Mouse (Mus musculus): Measurements from ENCODE around the gene Nckap5. TPM values are rescaled to one million over a fixed set of nuclear protein-coding genes. Genes with fewer than 3 reads are reported as not detected.

Nckap5 gene
- total and polyA plus RNA-seq, 2 experiments, result 0.37 to 0.70 TPM

DNA sequence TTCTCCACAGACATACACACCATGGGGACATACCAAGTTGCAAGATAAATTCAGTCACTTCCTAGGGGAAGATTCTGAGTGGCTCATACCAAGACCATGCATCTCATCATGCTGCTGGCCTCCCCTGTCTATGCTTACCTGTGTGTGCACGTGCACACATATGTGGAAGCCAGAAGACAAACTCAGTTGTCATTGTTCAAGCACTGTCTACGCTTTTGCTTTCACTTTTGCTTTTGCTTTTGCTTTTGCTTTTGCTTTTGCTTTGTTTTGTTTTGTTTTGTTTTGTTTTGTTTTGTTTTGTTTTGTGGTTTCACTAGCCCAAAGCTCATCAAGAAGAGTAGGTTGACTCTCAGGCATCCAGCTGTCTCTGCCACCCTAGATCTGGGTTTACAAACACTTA is 67.4 kb downstream of the Nckap5 start:
- Histone ChIP-seq H3K4me3 (ENCODE audit: insufficient read depth, low read depth, low read length) (no peak overlapping the region), H3K4me1 (ENCODE audit: control insufficient read depth, insufficient read depth, low read length) (no peaks in the 10 kb centered on the region), H3K27me3 (ENCODE audit: control insufficient read depth, insufficient read depth, low read length) (no peaks in the 10 kb centered on the region), H3K27ac (replicated peaks; ENCODE audit: insufficient read depth, low read depth, low read length) (no peak overlapping the region), H3K36me3 (ENCODE audit: control insufficient read depth, insufficient read depth, low read length) (no peaks in the 10 kb centered on the region), H3K79me2 (ENCODE audit: control insufficient read depth, insufficient read depth, low read length) (no peaks in the 10 kb centered on the region), H3K9ac (ENCODE audit: low read depth, low read length) (no peak overlapping the region)
- peak; percentile 1 for DNase-seq (ENCODE audit: extremely low read depth, low read depth, low spot score)
- 77% methylated on average over 2 of the region's 2 CpGs for WGBS
- TF ChIP-seq CTCF (IDR thresholded peaks at IDR 0.05; ENCODE audit: low read depth, low read length), result no peak
- no peak for TF ChIP-seq POLR2A (IDR thresholded peaks at IDR 0.05; ENCODE audit: extremely low read depth, insufficient read depth, low read length)

DNA sequence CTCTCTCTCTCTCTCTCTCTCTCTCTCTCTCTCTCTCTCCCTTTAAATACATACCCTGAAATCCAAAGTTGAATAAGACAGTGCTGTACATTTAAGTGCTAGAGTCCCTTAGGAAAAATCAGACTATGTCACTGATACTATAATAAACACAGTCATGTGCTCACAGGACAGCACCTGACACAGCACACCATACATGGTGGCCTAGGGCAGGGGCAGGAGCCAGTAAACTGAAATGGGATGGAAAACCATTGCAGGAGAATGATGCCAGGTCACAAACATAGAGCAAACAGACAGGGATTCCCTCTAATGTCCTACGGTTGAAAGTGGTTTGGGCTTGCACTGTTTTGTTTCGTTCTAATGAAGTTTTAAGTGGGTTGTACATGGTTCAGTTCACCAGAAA is 70.2 kb downstream of the Nckap5 start:
- Histone ChIP-seq H3K27ac (replicated peaks; ENCODE audit: insufficient read depth, low read depth, low read length) (no peak overlapping the region), H3K9ac (ENCODE audit: low read depth, low read length) (no peak overlapping the region), H3K4me3 (ENCODE audit: insufficient read depth, low read depth, low read length) (no peak overlapping the region), H3K4me1 (ENCODE audit: control insufficient read depth, insufficient read depth, low read length) (no peaks in the 10 kb centered on the region), H3K79me2 (ENCODE audit: control insufficient read depth, insufficient read depth, low read length) (no peaks in the 10 kb centered on the region), H3K27me3 (ENCODE audit: control insufficient read depth, insufficient read depth, low read length) (no peaks in the 10 kb centered on the region), H3K36me3 (ENCODE audit: control insufficient read depth, insufficient read depth, low read length) (no peaks in the 10 kb centered on the region)
- no peak for TF ChIP-seq POLR2A (IDR thresholded peaks at IDR 0.05; ENCODE audit: extremely low read depth, insufficient read depth, low read length)
- TF ChIP-seq CTCF (IDR thresholded peaks at IDR 0.05; ENCODE audit: low read depth, low read length), result no peak
- WGBS, result 77% methylated on average over 2 of the region's 2 CpGs
- no peak for DNase-seq (ENCODE audit: extremely low read depth, low read depth, low spot score)

DNA sequence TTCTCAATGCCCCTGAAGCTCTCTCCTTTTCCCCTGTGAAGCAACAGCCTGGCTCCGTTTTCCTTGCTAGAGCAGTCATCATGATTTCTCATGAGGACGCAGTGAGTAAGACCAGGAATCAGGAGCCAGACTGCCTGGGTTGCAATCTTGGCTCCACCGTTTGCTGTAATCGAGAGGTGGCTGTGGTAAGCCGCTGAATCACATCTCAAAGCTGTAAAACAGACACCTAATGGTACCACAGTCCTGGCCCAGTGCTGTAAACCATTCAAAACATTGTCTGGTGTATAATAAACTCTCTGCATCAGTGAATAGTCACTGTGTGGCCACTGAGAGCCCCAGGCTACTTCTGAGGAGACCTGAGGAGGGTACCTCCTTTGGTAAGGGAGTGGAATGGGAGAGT is 74.9 kb downstream of the Nckap5 start:
- Histone ChIP-seq H3K79me2 (ENCODE audit: control insufficient read depth, insufficient read depth, low read length) (no peaks in the 10 kb centered on the region), H3K9ac (ENCODE audit: low read depth, low read length) (no peak overlapping the region), H3K4me3 (ENCODE audit: insufficient read depth, low read depth, low read length) (no peak overlapping the region), H3K27me3 (ENCODE audit: control insufficient read depth, insufficient read depth, low read length) (no peaks in the 10 kb centered on the region), H3K4me1 (ENCODE audit: control insufficient read depth, insufficient read depth, low read length) (no peaks in the 10 kb centered on the region), H3K27ac (replicated peaks; ENCODE audit: insufficient read depth, low read depth, low read length) (no peak overlapping the region), H3K36me3 (ENCODE audit: control insufficient read depth, insufficient read depth, low read length) (no peaks in the 10 kb centered on the region)
- no peak for DNase-seq (ENCODE audit: extremely low read depth, low read depth, low spot score)
- WGBS, result 71% methylated on average over 5 of the region's 5 CpGs
- no peak for TF ChIP-seq CTCF (IDR thresholded peaks at IDR 0.05; ENCODE audit: low read depth, low read length)
- no peak for TF ChIP-seq POLR2A (IDR thresholded peaks at IDR 0.05; ENCODE audit: extremely low read depth, insufficient read depth, low read length)

DNA sequence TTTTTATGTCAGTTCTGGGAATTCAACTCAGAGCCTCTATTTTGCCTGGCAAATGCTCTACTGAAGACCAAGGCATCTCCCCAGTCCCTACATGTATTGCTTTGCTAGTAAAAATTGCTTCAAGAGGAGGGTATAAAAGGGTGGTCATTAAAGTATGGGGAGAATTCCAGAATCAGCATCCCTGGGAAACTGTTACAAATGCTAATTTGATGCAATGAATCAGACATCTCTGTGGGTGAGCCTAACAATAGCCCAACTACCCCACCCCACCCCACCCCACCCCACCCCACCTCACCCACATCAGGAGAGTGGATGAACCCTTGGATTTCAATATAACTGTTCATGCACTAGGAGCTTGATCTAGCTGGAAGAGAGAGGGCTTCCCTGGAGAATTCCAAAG is 77.0 kb downstream of the Nckap5 start:
- H3K36me3 ChIP-seq (ENCODE audit: control insufficient read depth, insufficient read depth, low read length), result no peaks in the 10 kb centered on the region
- TF ChIP-seq CTCF (IDR thresholded peaks at IDR 0.05; ENCODE audit: low read depth, low read length) (no peak), POLR2A (IDR thresholded peaks at IDR 0.05; ENCODE audit: extremely low read depth, insufficient read depth, low read length) (no peak)
- no peak overlapping the region for H3K4me3 ChIP-seq (ENCODE audit: insufficient read depth, low read depth, low read length)
- H3K27ac ChIP-seq (replicated peaks; ENCODE audit: insufficient read depth, low read depth, low read length), result no peak overlapping the region
- no peak for DNase-seq (ENCODE audit: extremely low read depth, low read depth, low spot score)
- no peaks in the 10 kb centered on the region for H3K4me1 ChIP-seq (ENCODE audit: control insufficient read depth, insufficient read depth, low read length)
- H3K27me3 ChIP-seq (ENCODE audit: control insufficient read depth, insufficient read depth, low read length), result no peaks in the 10 kb centered on the region
- H3K9ac ChIP-seq (ENCODE audit: low read depth, low read length), result no peak overlapping the region
- H3K79me2 ChIP-seq (ENCODE audit: control insufficient read depth, insufficient read depth, low read length), result no peaks in the 10 kb centered on the region

DNA sequence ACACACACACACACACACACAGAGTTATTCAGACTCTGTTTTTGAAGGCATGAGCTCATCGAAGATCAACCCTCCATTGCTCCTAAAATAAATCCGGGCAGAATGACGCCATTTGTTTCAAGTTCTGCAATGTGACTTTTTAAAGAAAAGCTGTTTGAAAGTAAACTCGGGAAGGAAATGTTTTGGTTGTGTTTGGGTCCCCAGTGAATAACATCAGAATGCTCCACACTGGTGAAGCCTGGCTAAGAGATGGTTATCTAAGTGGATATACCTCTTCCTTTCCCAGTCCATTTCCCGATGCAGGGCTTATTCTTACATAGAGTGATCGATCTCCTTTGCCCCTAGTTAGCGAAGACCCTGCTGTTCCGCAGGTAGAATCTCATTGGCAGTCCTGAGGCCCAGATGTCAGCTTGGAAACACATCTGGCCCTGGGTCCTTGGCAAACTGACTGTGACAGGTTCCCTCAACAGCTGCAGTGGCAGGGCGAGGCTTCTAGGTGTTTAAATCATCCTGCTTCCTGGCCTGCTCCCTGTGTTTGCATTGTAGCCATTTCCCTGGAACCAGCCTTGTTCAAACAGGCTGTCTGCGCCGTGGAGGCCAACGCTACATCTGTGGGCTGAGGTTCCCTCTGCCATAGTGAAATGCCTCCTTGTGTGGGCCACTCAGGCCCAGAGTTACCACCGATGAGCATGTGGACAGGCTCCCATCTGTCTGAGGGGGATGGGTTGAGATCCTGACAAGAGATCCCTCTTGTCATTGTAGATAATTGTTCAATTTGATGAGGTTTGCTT is 78.2 kb downstream of the Nckap5 start:
- H3K36me3 ChIP-seq (ENCODE audit: control insufficient read depth, insufficient read depth, low read length), result no peaks in the 10 kb centered on the region
- H3K27me3 ChIP-seq (ENCODE audit: control insufficient read depth, insufficient read depth, low read length), result no peaks in the 10 kb centered on the region
- H3K4me3 ChIP-seq (ENCODE audit: insufficient read depth, low read depth, low read length), result no peak overlapping the region
- H3K4me1 ChIP-seq (ENCODE audit: control insufficient read depth, insufficient read depth, low read length), result no peaks in the 10 kb centered on the region
- WGBS, result 60% methylated on average over 13 of the region's 13 CpGs
- H3K79me2 ChIP-seq (ENCODE audit: control insufficient read depth, insufficient read depth, low read length), result no peaks in the 10 kb centered on the region
- no peak for DNase-seq (ENCODE audit: extremely low read depth, low read depth, low spot score)
- H3K9ac ChIP-seq (ENCODE audit: low read depth, low read length), result no peak overlapping the region
- H3K27ac ChIP-seq (replicated peaks; ENCODE audit: insufficient read depth, low read depth, low read length), result no peak overlapping the region
- TF ChIP-seq CTCF (IDR thresholded peaks at IDR 0.05; ENCODE audit: low read depth, low read length) (no peak), POLR2A (IDR thresholded peaks at IDR 0.05; ENCODE audit: extremely low read depth, insufficient read depth, low read length) (no peak)

DNA sequence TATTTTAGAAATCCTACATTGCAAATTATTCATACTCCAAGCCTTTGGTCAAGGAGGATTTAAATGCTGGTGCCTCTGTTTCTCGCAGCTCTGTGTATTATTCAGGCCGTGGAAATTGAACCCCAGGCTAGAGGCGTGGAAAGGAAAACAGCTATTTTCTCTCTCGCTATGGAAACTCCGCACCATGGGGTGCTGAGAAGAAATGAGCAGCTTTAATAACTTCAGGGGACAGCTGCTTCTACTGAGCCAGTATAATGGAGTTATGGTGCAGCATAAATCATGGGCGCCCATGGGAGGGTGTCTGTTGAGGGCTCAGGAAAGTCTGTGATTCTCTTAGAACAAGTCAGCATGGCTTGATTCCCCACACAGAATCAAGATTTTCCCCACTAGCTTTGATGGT is 79.5 kb downstream of the Nckap5 start:
- no peak overlapping the region for H3K27ac ChIP-seq (replicated peaks; ENCODE audit: insufficient read depth, low read depth, low read length)
- no peak overlapping the region for H3K4me3 ChIP-seq (ENCODE audit: insufficient read depth, low read depth, low read length)
- no peak overlapping the region for H3K9ac ChIP-seq (ENCODE audit: low read depth, low read length)
- H3K27me3 ChIP-seq (ENCODE audit: control insufficient read depth, insufficient read depth, low read length), result no peaks in the 10 kb centered on the region
- TF ChIP-seq POLR2A (IDR thresholded peaks at IDR 0.05; ENCODE audit: extremely low read depth, insufficient read depth, low read length) (no peak), CTCF (IDR thresholded peaks at IDR 0.05; ENCODE audit: low read depth, low read length) (no peak)
- DNase-seq (ENCODE audit: extremely low read depth, low read depth, low spot score), result no peak
- no peaks in the 10 kb centered on the region for H3K4me1 ChIP-seq (ENCODE audit: control insufficient read depth, insufficient read depth, low read length)
- H3K36me3 ChIP-seq (ENCODE audit: control insufficient read depth, insufficient read depth, low read length), result no peaks in the 10 kb centered on the region
- H3K79me2 ChIP-seq (ENCODE audit: control insufficient read depth, insufficient read depth, low read length), result no peaks in the 10 kb centered on the region
- WGBS, result 92% methylated on average over 6 of the region's 6 CpGs

All from liver, adult 2 months (tissue).